Mouse (Mus musculus): ENCODE measurements around the gene Mst1r. TPM values are rescaled to one million over a fixed set of nuclear protein-coding genes. Genes with fewer than 3 reads are reported as not detected.

Gene Mst1r
- polyA plus RNA-seq (2014; fragmentation: Illumina TruSeq; extraction: RNeasy Lipid Tissue Mini Kit (QIAGEN cat#74804); ENCODE audit: insufficient read depth, low read depth, low replicate concordance), result 2.1 TPM

GRCm38 (mm10) chr9:107906252-107906966, at the start of gene Mst1r:
TSS of gene Mst1r (plus strand) at chr9:107906873.

GRCm38 (mm10) chr9:107873137-107873536, 33.5 kb upstream of the Mst1r start, which contains the start of gene Rbm6:
TSS of gene Rbm6 (minus strand) at chr9:107873237.

GRCm38 (mm10) chr9:107887804-107888266, 18.8 kb upstream of the Mst1r start, which contains the start of gene Mon1a:
TSS of gene Mon1a (plus strand) at chr9:107888151.

GRCm38 (mm10) chr9:107928169-107928568, 21.5 kb downstream of the Mst1r start, which contains the start of gene Actl11:
TSS of gene Actl11 (plus strand) at chr9:107928469.

GRCm38 (mm10) chr9:107935374-107935773, 28.7 kb downstream of the Mst1r start, which contains the start of gene Camkv:
TSS of gene Camkv (plus strand) at chr9:107935674.

GRCm38 (mm10) chr9:107949922-107950235, 43.2 kb downstream of the Mst1r start, which contains the start of gene Traip:
TSS of gene Traip (plus strand) at chr9:107950136.

Other genes starting within 250 kb of the Mst1r start
- gene Slc38a3, start 237.3 kb upstream of the Mst1r start, polyA plus RNA-seq (2014; fragmentation: Illumina TruSeq; extraction: RNeasy Lipid Tissue Mini Kit (QIAGEN cat#74804); ENCODE audit: insufficient read depth, low read depth, low replicate concordance), result 0.32 TPM
- not detected for gene Gnat1, start 227.2 kb upstream of the Mst1r start, polyA plus RNA-seq (2014; fragmentation: Illumina TruSeq; extraction: RNeasy Lipid Tissue Mini Kit (QIAGEN cat#74804); ENCODE audit: insufficient read depth, low read depth, low replicate concordance)
- gene Sema3f, start 196.4 kb upstream of the Mst1r start, polyA plus RNA-seq (2014; fragmentation: Illumina TruSeq; extraction: RNeasy Lipid Tissue Mini Kit (QIAGEN cat#74804); ENCODE audit: insufficient read depth, low read depth, low replicate concordance), result 64.9 TPM
- 46.7 TPM for gene Rbm5, start 135.9 kb upstream of the Mst1r start, polyA plus RNA-seq (2014; fragmentation: Illumina TruSeq; extraction: RNeasy Lipid Tissue Mini Kit (QIAGEN cat#74804); ENCODE audit: insufficient read depth, low read depth, low replicate concordance)
- 30.7 TPM for gene Rbm6, start 33.6 kb upstream of the Mst1r start, polyA plus RNA-seq (2014; fragmentation: Illumina TruSeq; extraction: RNeasy Lipid Tissue Mini Kit (QIAGEN cat#74804); ENCODE audit: insufficient read depth, low read depth, low replicate concordance)
- gene Mon1a, start 18.7 kb upstream of the Mst1r start, polyA plus RNA-seq (2014; fragmentation: Illumina TruSeq; extraction: RNeasy Lipid Tissue Mini Kit (QIAGEN cat#74804); ENCODE audit: insufficient read depth, low read depth, low replicate concordance), result 12.0 TPM
- gene Actl11, start 21.6 kb downstream of the Mst1r start, polyA plus RNA-seq (2014; fragmentation: Illumina TruSeq; extraction: RNeasy Lipid Tissue Mini Kit (QIAGEN cat#74804); ENCODE audit: insufficient read depth, low read depth, low replicate concordance), result not detected
- 0.08 TPM for gene Camkv, start 28.8 kb downstream of the Mst1r start, polyA plus RNA-seq (2014; fragmentation: Illumina TruSeq; extraction: RNeasy Lipid Tissue Mini Kit (QIAGEN cat#74804); ENCODE audit: insufficient read depth, low read depth, low replicate concordance)
- gene Traip, start 43.3 kb downstream of the Mst1r start, polyA plus RNA-seq (2014; fragmentation: Illumina TruSeq; extraction: RNeasy Lipid Tissue Mini Kit (QIAGEN cat#74804); ENCODE audit: insufficient read depth, low read depth, low replicate concordance), result 0.48 TPM
- 37.7 TPM for gene Uba7, start 68.6 kb downstream of the Mst1r start, polyA plus RNA-seq (2014; fragmentation: Illumina TruSeq; extraction: RNeasy Lipid Tissue Mini Kit (QIAGEN cat#74804); ENCODE audit: insufficient read depth, low read depth, low replicate concordance)
- gene Gm20661, start 76.2 kb downstream of the Mst1r start, polyA plus RNA-seq (2014; fragmentation: Illumina TruSeq; extraction: RNeasy Lipid Tissue Mini Kit (QIAGEN cat#74804); ENCODE audit: insufficient read depth, low read depth, low replicate concordance), result 1.2 TPM
- gene Inka1, start 79.0 kb downstream of the Mst1r start, polyA plus RNA-seq (2014; fragmentation: Illumina TruSeq; extraction: RNeasy Lipid Tissue Mini Kit (QIAGEN cat#74804); ENCODE audit: insufficient read depth, low read depth, low replicate concordance), result 11.7 TPM
- 28.6 TPM for gene Cdhr4, start 85.6 kb downstream of the Mst1r start, polyA plus RNA-seq (2014; fragmentation: Illumina TruSeq; extraction: RNeasy Lipid Tissue Mini Kit (QIAGEN cat#74804); ENCODE audit: insufficient read depth, low read depth, low replicate concordance)
- gene Gm20662, start 89.5 kb downstream of the Mst1r start, polyA plus RNA-seq (2014; fragmentation: Illumina TruSeq; extraction: RNeasy Lipid Tissue Mini Kit (QIAGEN cat#74804); ENCODE audit: insufficient read depth, low read depth, low replicate concordance), result 0.69 TPM
- 38.8 TPM for gene Ip6k1, start 95.6 kb downstream of the Mst1r start, polyA plus RNA-seq (2014; fragmentation: Illumina TruSeq; extraction: RNeasy Lipid Tissue Mini Kit (QIAGEN cat#74804); ENCODE audit: insufficient read depth, low read depth, low replicate concordance)
- gene Gmppb, start 142.4 kb downstream of the Mst1r start, polyA plus RNA-seq (2014; fragmentation: Illumina TruSeq; extraction: RNeasy Lipid Tissue Mini Kit (QIAGEN cat#74804); ENCODE audit: insufficient read depth, low read depth, low replicate concordance), result 29.0 TPM
- gene Amigo3, start 146.3 kb downstream of the Mst1r start, polyA plus RNA-seq (2014; fragmentation: Illumina TruSeq; extraction: RNeasy Lipid Tissue Mini Kit (QIAGEN cat#74804); ENCODE audit: insufficient read depth, low read depth, low replicate concordance), result 0.90 TPM
- gene Mst1, start 173.6 kb downstream of the Mst1r start, polyA plus RNA-seq (2014; fragmentation: Illumina TruSeq; extraction: RNeasy Lipid Tissue Mini Kit (QIAGEN cat#74804); ENCODE audit: insufficient read depth, low read depth, low replicate concordance), result 0.99 TPM
- gene Rnf123, start 176.5 kb downstream of the Mst1r start, polyA plus RNA-seq (2014; fragmentation: Illumina TruSeq; extraction: RNeasy Lipid Tissue Mini Kit (QIAGEN cat#74804); ENCODE audit: insufficient read depth, low read depth, low replicate concordance), result 18.4 TPM
- 37.5 TPM for gene Apeh, start 187.7 kb downstream of the Mst1r start, polyA plus RNA-seq (2014; fragmentation: Illumina TruSeq; extraction: RNeasy Lipid Tissue Mini Kit (QIAGEN cat#74804); ENCODE audit: insufficient read depth, low read depth, low replicate concordance)

Data from lung, adult 10 weeks (tissue).